Mouse (Mus musculus): ENCODE measurements at regions not wholly inside any gene's neighbourhood (a gene's known extent, or its start where the extent isn't known, plus 50 kb on each side); places are given as distances from the start of the nearest gene placed in this dataset.

DNA sequence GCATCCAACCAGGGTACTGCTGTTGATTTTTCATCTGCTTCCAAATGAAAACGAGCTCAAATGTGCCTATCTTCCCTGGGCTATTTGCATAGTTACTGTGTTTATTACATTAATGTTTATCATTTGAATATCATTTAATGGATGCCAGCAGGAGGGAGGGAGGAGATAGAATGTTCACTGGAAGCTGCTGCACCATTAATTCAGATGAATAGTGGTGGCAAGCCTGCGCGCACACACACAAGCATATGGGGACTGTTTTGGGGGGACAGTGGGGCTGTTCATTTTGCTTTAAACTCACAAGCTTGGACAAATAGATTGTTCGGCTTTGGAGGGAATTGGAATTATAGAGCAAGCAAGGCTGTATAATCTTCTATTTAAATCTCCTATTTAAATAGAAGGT lies 74.3 kb upstream of the Samsn1 start:
- TF ChIP-seq CTCF (IDR thresholded peaks at IDR 0.05; ENCODE audit: extremely low read depth, insufficient read depth, low read length) (no peak), POLR2A (IDR thresholded peaks at IDR 0.05; ENCODE audit: extremely low read depth, insufficient read depth, low read length) (no peak)

Measured in cortical plate, adult 2 months (tissue).